Mouse (Mus musculus) liver, postnatal 0 days (tissue): ENCODE results near the gene Vac14.

Source experiments
- CTCF ChIP-seq: sonication (generic); IDR thresholded peaks from 2 replicates; pipeline ENCODE4 v1.5.1; 2016; ENCODE audit warnings: antibody characterized with exemption, low read depth
- EP300 ChIP-seq: IDR thresholded peaks from 2 replicates; pipeline ENCODE4 v1.6.1; 2016; ENCODE audit warnings: antibody characterized with exemption, low read depth, mild to moderate bottlenecking

- TF ChIP-seq CTCF (no peak), EP300 (no peak)
Measured at GRCm38 (mm10) chr8:110696051-110696450, 77.7 kb downstream of the Vac14 start.
